Mouse (Mus musculus): Measurements from ENCODE around the gene Ubxn11. TPM values are rescaled to one million over a fixed set of nuclear protein-coding genes. Genes with fewer than 3 reads are reported as not detected.

Gene Ubxn11
- total RNA-seq, 1 experiment = 12.4 TPM

DNA sequence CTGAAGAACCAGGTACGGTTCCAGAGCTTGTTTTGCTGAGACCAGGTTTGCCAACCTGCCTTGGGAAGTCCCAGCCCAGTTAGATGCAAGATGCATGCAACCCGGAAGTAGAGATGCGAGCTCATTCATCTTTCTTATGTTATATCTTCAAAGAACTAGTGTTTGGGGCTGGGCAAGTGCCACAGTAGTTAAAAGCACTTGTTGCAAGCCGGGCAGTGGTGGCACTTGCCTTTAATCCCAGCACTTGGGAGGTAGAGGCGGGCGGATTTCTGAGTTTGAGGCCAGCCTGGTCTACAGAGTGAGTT lies 11.2 kb upstream of the Ubxn11 start:
- in situ Hi-C loops (cut with MboI; ENCODE audit: low sequenced_read_pairs in 2 of 2, unreplicated experiment in 2 of 2) = no loop called here
- Histone ChIP-seq H3K4me3 (ENCODE audit: insufficient read depth in 1 of 2, low read depth in 1 of 2, low read length in 2 of 2, poor library complexity in 1 of 2, severe bottlenecking in 1 of 2) (no peak overlapping the region), H3K27ac (ENCODE audit: insufficient read depth, low read depth, low read length, poor library complexity, severe bottlenecking) (no peak overlapping the region), H3K9me3 (ENCODE audit: control insufficient read depth, insufficient read depth, low read depth, low read length) (no peaks in the 10 kb centered on the region), H3K4me1 (ENCODE audit: control insufficient read depth in 2 of 2, insufficient read depth in 2 of 2, low read length in 2 of 2, poor library complexity in 1 of 2) (no peaks in the 10 kb centered on the region), H3K36me3 (ENCODE audit: control insufficient read depth, insufficient read depth, low read length, poor library complexity, severe bottlenecking) (peaks cover 13% of the 10 kb centered on the region; the same call in 1 of the 2 replicates), H3K9ac (ENCODE audit: insufficient read depth, low read depth, low read length, poor library complexity, severe bottlenecking) (no peak overlapping the region)
- TF ChIP-seq CHD2 (IDR thresholded peaks at IDR 0.05; ENCODE audit: low read depth, low read length) (no peak), ZC3H11A (IDR thresholded peaks at IDR 0.05; ENCODE audit: borderline replicate concordance, low read depth, low read length) (no peak), HCFC1 (IDR thresholded peaks at IDR 0.05; ENCODE audit: borderline replicate concordance, insufficient read depth, low read length) (no peak), ZNF384 (IDR thresholded peaks at IDR 0.05; ENCODE audit: low read depth, low read length) (no peak), MAFK (IDR thresholded peaks at IDR 0.05; ENCODE audit: insufficient read depth, low read depth, low read length) (no peak)
- no peak for DNase-seq (ENCODE audit: low read depth, low spot score)

GRCm38 (mm10) chr4:134092382-134093288 lies 9.7 kb upstream of the Ubxn11 start:
- in situ Hi-C loops (cut with MboI; ENCODE audit: low sequenced_read_pairs in 2 of 2, unreplicated experiment in 2 of 2) = no loop called here
- H3K36me3 ChIP-seq (ENCODE audit: control insufficient read depth, insufficient read depth, low read length, poor library complexity, severe bottlenecking) = peaks cover 7% of the 10 kb centered on the region; the same call in 1 of the 2 replicates
- no peak for TF ChIP-seq ZC3H11A (IDR thresholded peaks at IDR 0.05; ENCODE audit: borderline replicate concordance, low read depth, low read length)
- no peak for TF ChIP-seq HCFC1 (IDR thresholded peaks at IDR 0.05; ENCODE audit: borderline replicate concordance, insufficient read depth, low read length)
- no peaks in the 10 kb centered on the region for H3K4me1 ChIP-seq (ENCODE audit: control insufficient read depth in 2 of 2, insufficient read depth in 2 of 2, low read length in 2 of 2, poor library complexity in 1 of 2)
- peak; percentile 48 for DNase-seq (ENCODE audit: low read depth, low spot score)
- H3K27ac ChIP-seq (ENCODE audit: insufficient read depth, low read depth, low read length, poor library complexity, severe bottlenecking) = no peak overlapping the region
- no peak overlapping the region for H3K4me3 ChIP-seq (ENCODE audit: insufficient read depth in 1 of 2, low read depth in 1 of 2, low read length in 2 of 2, poor library complexity in 1 of 2, severe bottlenecking in 1 of 2)
- H3K9ac ChIP-seq (ENCODE audit: insufficient read depth, low read depth, low read length, poor library complexity, severe bottlenecking) = no peak overlapping the region
- H3K9me3 ChIP-seq (ENCODE audit: control insufficient read depth, insufficient read depth, low read depth, low read length) = no peaks in the 10 kb centered on the region

DNA sequence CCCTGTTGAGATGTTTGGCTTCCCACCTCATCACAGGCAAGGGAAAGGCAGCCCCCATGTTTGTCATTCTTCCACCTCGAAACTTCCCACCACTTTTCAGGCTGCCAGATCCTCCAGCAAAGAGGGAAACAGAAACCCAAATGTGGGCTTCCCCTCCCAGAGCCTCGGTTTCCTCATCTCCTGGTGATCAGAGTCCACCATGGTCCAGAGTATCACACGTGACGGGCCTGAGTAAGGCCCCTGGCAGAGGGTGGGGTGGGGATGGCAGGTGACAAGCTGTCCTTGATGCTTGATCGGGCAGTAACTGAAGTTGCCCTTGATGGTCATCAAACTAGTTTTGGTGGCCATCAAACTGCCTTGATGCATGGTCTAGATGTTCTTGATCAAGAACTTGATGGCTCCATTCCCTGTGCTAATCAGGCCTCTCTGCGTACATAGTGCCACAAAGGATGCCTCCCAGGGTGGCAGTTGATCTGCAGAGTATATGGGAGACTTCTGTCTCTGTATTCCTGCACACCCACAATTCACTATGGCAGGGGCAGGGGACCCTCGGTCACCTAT lies 8.3 kb upstream of the Ubxn11 start:
- H3K9me3 ChIP-seq (ENCODE audit: control insufficient read depth, insufficient read depth, low read depth, low read length) = no peaks in the 10 kb centered on the region
- peaks cover 2% of the 10 kb centered on the region; the same call in 1 of the 2 replicates for H3K36me3 ChIP-seq (ENCODE audit: control insufficient read depth, insufficient read depth, low read length, poor library complexity, severe bottlenecking)
- no peak for DNase-seq (ENCODE audit: low read depth, low spot score)
- TF ChIP-seq MAFK (IDR thresholded peaks at IDR 0.05; ENCODE audit: insufficient read depth, low read depth, low read length) (no peak), ZNF384 (IDR thresholded peaks at IDR 0.05; ENCODE audit: low read depth, low read length) (no peak), HCFC1 (IDR thresholded peaks at IDR 0.05; ENCODE audit: borderline replicate concordance, insufficient read depth, low read length) (no peak), CHD2 (IDR thresholded peaks at IDR 0.05; ENCODE audit: low read depth, low read length) (no peak), ZC3H11A (IDR thresholded peaks at IDR 0.05; ENCODE audit: borderline replicate concordance, low read depth, low read length) (no peak)
- no peak overlapping the region for H3K4me3 ChIP-seq (ENCODE audit: insufficient read depth in 1 of 2, low read depth in 1 of 2, low read length in 2 of 2, poor library complexity in 1 of 2, severe bottlenecking in 1 of 2)
- no peak overlapping the region for H3K9ac ChIP-seq (ENCODE audit: insufficient read depth, low read depth, low read length, poor library complexity, severe bottlenecking)
- H3K4me1 ChIP-seq (ENCODE audit: control insufficient read depth in 2 of 2, insufficient read depth in 2 of 2, low read length in 2 of 2, poor library complexity in 1 of 2) = peaks cover 0 to 4% of the 10 kb centered on the region in 2 experiments; a peak in 1 of 4 replicates
- in situ Hi-C loops (cut with MboI; ENCODE audit: low sequenced_read_pairs in 2 of 2, unreplicated experiment in 2 of 2) = no loop called here
- no peak overlapping the region for H3K27ac ChIP-seq (ENCODE audit: insufficient read depth, low read depth, low read length, poor library complexity, severe bottlenecking)

- DNase-seq (ENCODE audit: low read depth, low spot score) = no peak
- H3K4me3 ChIP-seq (ENCODE audit: insufficient read depth in 1 of 2, low read depth in 1 of 2, low read length in 2 of 2, poor library complexity in 1 of 2, severe bottlenecking in 1 of 2) = no peak within 1 kb of the TSS
- peaks cover 0 to 4% of the 10 kb centered on the region in 2 experiments; a peak in 1 of 4 replicates for H3K4me1 ChIP-seq (ENCODE audit: control insufficient read depth in 2 of 2, insufficient read depth in 2 of 2, low read length in 2 of 2, poor library complexity in 1 of 2)
- no peak for TF ChIP-seq ZC3H11A (IDR thresholded peaks at IDR 0.05; ENCODE audit: borderline replicate concordance, low read depth, low read length)
- TF ChIP-seq ZNF384 (IDR thresholded peaks at IDR 0.05; ENCODE audit: low read depth, low read length) = 0 out of 2 replicates have a peak, but pooled peaks have one; percentile 10
- in situ Hi-C loops (cut with MboI; ENCODE audit: low sequenced_read_pairs in 2 of 2, unreplicated experiment in 2 of 2) = no loop called here
- no peaks in the 10 kb centered on the region for H3K9me3 ChIP-seq (ENCODE audit: control insufficient read depth, insufficient read depth, low read depth, low read length)
- H3K36me3 ChIP-seq (ENCODE audit: control insufficient read depth, insufficient read depth, low read length, poor library complexity, severe bottlenecking) = no peaks in the 10 kb centered on the region
- no peak within 1 kb of the TSS for H3K9ac ChIP-seq (ENCODE audit: insufficient read depth, low read depth, low read length, poor library complexity, severe bottlenecking)
- no peak within 1 kb of the TSS for H3K27ac ChIP-seq (ENCODE audit: insufficient read depth, low read depth, low read length, poor library complexity, severe bottlenecking)
Measured at GRCm38 (mm10) chr4:134094923-134095547, 7.3 kb upstream of the Ubxn11 start, which contains the start of gene Cd52. Gene Cd52, minus strand, starts transcription at chr4:134095082.

Measured in ES-E14 (cell line).